25 mouse cellular contexts compared by ENCODE assay signal in genomic region chr2:166400304-166400703, GRCm38 (mm10).
DNase-seq lines count a peak whose midpoint lies in the region; ATAC-seq lines count a peak whose summit lies in the region.
"Had no signal": no experiment of that assay in that cellular context is flagged by ENCODE, and none has a peak within 500 bp of the region (broad histone marks: within the 10 kb centered on the region; RNA-seq: fewer than 3 reads in every experiment).

No protein-coding gene starts in this region.

- H3K4me1 ChIP-seq in heart, embryonic 14.5 days (ENCODE audit: control insufficient read depth in 2 of 2, insufficient read depth in 2 of 2, low read length in 2 of 2), result peaks cover 48 to 65% of the 10 kb centered on the region in 2 experiments
- H3K4me1 ChIP-seq in kidney, embryonic 16.5 days (ENCODE audit: insufficient read depth, low read length), result peaks cover 34% of the 10 kb centered on the region
- peaks cover 53% of the 10 kb centered on the region for H3K4me1 ChIP-seq in kidney, embryonic 15.5 days

- H3K36me3 ChIP-seq in heart, embryonic 14.5 days (ENCODE audit: control insufficient read depth, insufficient read depth, low read length), result no peaks in the 10 kb centered on the region
- H3K36me3 ChIP-seq in kidney, embryonic 16.5 days (ENCODE audit: insufficient read depth, low read length), result no peaks in the 10 kb centered on the region
- no peaks in the 10 kb centered on the region for H3K36me3 ChIP-seq in kidney, embryonic 15.5 days
- H3K36me3 ChIP-seq: forebrain, embryonic 10.5 days; G1E; hindbrain, embryonic 13.5 days had no signal

- no peak for ATAC-seq in heart, embryonic 14.5 days (ENCODE audit: insufficient number of reproducible peaks, insufficient read depth, low FRiP score, low read depth)
- no peak for ATAC-seq in kidney, embryonic 16.5 days (ENCODE audit: low FRiP score, low TSS enrichment)
- ATAC-seq in kidney, embryonic 15.5 days (replicated peaks; ENCODE audit: low FRiP score), result no peak
- ATAC-seq in CD4-positive, CD25-positive, alpha-beta regulatory T cell, adult 4 months, result no peak
- ATAC-seq: activated CD4-positive, CD25-positive, alpha-beta regulatory T cell, adult 4 months; forebrain, postnatal 0 days; inflammation-experienced regulatory T-cells, adult 6 months; midbrain, embryonic 16.5 days had no signal

- H3K27me3 ChIP-seq in heart, embryonic 14.5 days (ENCODE audit: control insufficient read depth, insufficient read depth, low read length), result no peaks in the 10 kb centered on the region
- 0 out of 2 replicates have a peak, but pooled peaks cover under 1% of the 10 kb centered on the region for H3K27me3 ChIP-seq in kidney, embryonic 16.5 days (ENCODE audit: insufficient read depth, low read length)
- H3K27me3 ChIP-seq in kidney, embryonic 15.5 days, result peaks cover 5% of the 10 kb centered on the region

- no peak overlapping the region for H3K4me3 ChIP-seq in heart, embryonic 14.5 days (ENCODE audit: control insufficient read depth in 1 of 2, insufficient read depth in 1 of 2, low read depth in 1 of 2, low read length in 2 of 2)
- no peak overlapping the region for H3K4me3 ChIP-seq in kidney, embryonic 16.5 days (ENCODE audit: low read length)
- no peak overlapping the region for H3K4me3 ChIP-seq in kidney, embryonic 15.5 days (replicated peaks)
- H3K4me3 ChIP-seq: forebrain, embryonic 10.5 days; hindbrain, embryonic 13.5 days; layer of hippocampus, adult 2 months had no signal

- no peak overlapping the region for H3K4me2 ChIP-seq in heart, embryonic 14.5 days (ENCODE audit: low read length)
- no peak overlapping the region for H3K4me2 ChIP-seq in kidney, embryonic 16.5 days (replicated peaks; ENCODE audit: low read depth, low read length)
- H3K4me2 ChIP-seq in kidney, embryonic 15.5 days, result no peak overlapping the region
- H3K4me2 ChIP-seq: hindbrain, embryonic 13.5 days; liver, embryonic 11.5 days had no signal

- no peaks in the 10 kb centered on the region for H3K9me3 ChIP-seq in heart, embryonic 14.5 days (ENCODE audit: control insufficient read depth, low read length)
- H3K9me3 ChIP-seq in kidney, embryonic 16.5 days (ENCODE audit: low read length), result no peaks in the 10 kb centered on the region
- no peaks in the 10 kb centered on the region for H3K9me3 ChIP-seq in kidney, embryonic 15.5 days (replicated peaks)
- H3K9me3 ChIP-seq: forebrain, embryonic 10.5 days; hindbrain, embryonic 13.5 days had no signal

- H3K27ac ChIP-seq in heart, embryonic 14.5 days (replicated peaks in 1 of 2; ENCODE audit: control insufficient read depth in 1 of 2, insufficient read depth in 1 of 2, low read depth in 2 of 2, low read length in 2 of 2), result peak overlapping the region; percentile 95 to 98
- H3K27ac ChIP-seq in kidney, embryonic 16.5 days (ENCODE audit: low read length), result peak overlapping the region; percentile 92
- H3K27ac ChIP-seq in kidney, embryonic 15.5 days, result no peak overlapping the region
- H3K27ac ChIP-seq: hindbrain, embryonic 13.5 days; layer of hippocampus, adult 2 months had no signal

- peak; percentile 20 to 41 for DNase-seq in adrenal gland, adult (ENCODE audit: inconsistent age in 2 of 2, low spot score in 1 of 2)
- no peak for DNase-seq in adrenal gland, postnatal 25 days
- no peak for DNase-seq in heart, adult 9 months (ENCODE audit: low spot score in 2 of 2)
- DNase-seq in right cerebral cortex, postnatal 4 days, result no peak
- DNase-seq: adrenal gland, postnatal 36 days; cerebellum, adult 18-20 months; cerebellum, postnatal 25 days; embryo, embryonic 11 days; forebrain, postnatal 0 days; layer of hippocampus, postnatal 36 days; lung, adult 18-20 months; right cerebral cortex, postnatal 25 days; thymus, postnatal 14 days had no signal

- H3K9ac ChIP-seq in heart, embryonic 14.5 days (ENCODE audit: low read length), result peak overlapping the region; percentile 56; the same call in 1 of the 2 replicates
- no peak overlapping the region for H3K9ac ChIP-seq in kidney, embryonic 16.5 days (replicated peaks; ENCODE audit: low read length)
- no peak overlapping the region for H3K9ac ChIP-seq in kidney, embryonic 15.5 days
- H3K9ac ChIP-seq: forebrain, postnatal 0 days; hindbrain, embryonic 13.5 days had no signal

- 51% methylated on average over 10 of the region's 10 CpGs for WGBS in heart, embryonic 14.5 days
- 50% methylated on average over 10 of the region's 10 CpGs for WGBS in kidney, embryonic 16.5 days
- WGBS in kidney, embryonic 15.5 days, result 48% methylated on average over 10 of the region's 10 CpGs

Comparison
In these comparisons a context has a peak if more than half of its experiments do, and no peak if none do; other contexts are left out.
1. DNase-seq: peak in adrenal gland, adult (2 of 2); none in adrenal gland, postnatal 25 days (single experiment), heart, adult 9 months (0 of 2) and right cerebral cortex, postnatal 4 days (single experiment).